Mouse (Mus musculus) testis, adult 2 months (tissue): ENCODE measurements around the gene Mmd2. TPM values are rescaled to one million over a fixed set of nuclear protein-coding genes. Genes with fewer than 3 reads are reported as not detected.

Experiments
- H3K27ac ChIP-seq: fragments of 200-500 bp; 2 replicates; pipeline ENCODE4 v1.5.1; 2012; ENCODE audit warnings: low read depth, low read length; ENCODE audit not compliant: control insufficient read depth, insufficient read depth
- H3K27me3 ChIP-seq: fragments of 200-500 bp; 2 replicates; pipeline ENCODE4 v1.6.1; 2012; ENCODE audit warnings: mild to moderate bottlenecking, low read length, moderate library complexity; ENCODE audit not compliant: control insufficient read depth, insufficient read depth
- H3K36me3 ChIP-seq: fragments of 200-500 bp; 2 replicates; pipeline ENCODE4 v1.6.1; 2012; ENCODE audit warnings: mild to moderate bottlenecking, low read length; ENCODE audit not compliant: control insufficient read depth, insufficient read depth
- H3K4me1 ChIP-seq: fragments of 200-500 bp; 2 replicates; pipeline ENCODE4 v1.6.1; 2012; ENCODE audit warnings: low read length; ENCODE audit not compliant: control insufficient read depth, insufficient read depth
- H3K4me3 ChIP-seq: fragments of 200-500 bp; 2 replicates; pipeline ENCODE4 v1.5.1; 2012; ENCODE audit warnings: low read depth, mild to moderate bottlenecking, low read length, moderate library complexity, mixed read lengths; ENCODE audit not compliant: control insufficient read depth
- CTCF ChIP-seq: fragments of 200-500 bp; IDR thresholded peaks from 2 replicates; pipeline ENCODE4 v1.5.1; 2012; ENCODE audit warnings: low read depth, mild to moderate bottlenecking, inconsistent platforms, low read length, moderate library complexity; ENCODE audit not compliant: control insufficient read depth, insufficient read depth, insufficient replicate concordance
- POLR2A ChIP-seq: fragments of 200-500 bp; IDR thresholded peaks from 2 replicates; pipeline ENCODE4 v1.6.1; 2012; ENCODE audit warnings: low read depth, mild to moderate bottlenecking, inconsistent platforms, low read length, moderate library complexity; ENCODE audit not compliant: control insufficient read depth
- polyA plus RNA-seq: library from polyadenylated mRNA; depleted of rRNA; stranded (reverse); fragments of >200 nt; gene quantifications from 2 replicates; pipeline ENCODE4 v1.2.3, GENCODE M21; 2012

Gene Mmd2
- polyA plus RNA-seq, 1 experiment = 25.6 TPM

- TF ChIP-seq CTCF (peak; percentile 92), POLR2A (no peak)
- no peak overlapping the region for H3K4me3 ChIP-seq
- H3K36me3 ChIP-seq = no peaks in the 10 kb centered on the region
These were observed 51.1 kb downstream of the Mmd2 start for GRCm38 (mm10) chr5:142557397-142558067.

DNA sequence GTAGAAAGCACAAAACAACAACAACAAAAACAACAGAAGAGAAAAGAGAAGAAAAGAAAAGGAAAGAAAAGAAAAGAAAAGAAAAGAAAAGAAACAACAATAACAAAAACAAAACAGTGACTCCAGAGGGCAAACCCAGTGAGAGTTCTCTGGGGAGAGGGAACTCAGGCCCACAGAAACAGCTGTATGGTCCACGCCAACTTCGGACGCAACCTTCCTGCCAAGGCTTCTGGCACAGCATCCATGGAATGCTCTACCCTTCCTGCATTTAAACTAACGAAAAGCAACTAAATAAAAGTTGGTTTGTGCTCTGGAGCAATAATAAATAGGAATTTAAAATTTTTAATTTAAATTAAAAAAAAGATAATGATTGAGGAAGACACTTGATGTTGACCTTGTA, 51.9 kb downstream of the Mmd2 start:
- no peaks in the 10 kb centered on the region for H3K4me1 ChIP-seq
- no peaks in the 10 kb centered on the region for H3K36me3 ChIP-seq
- no peak overlapping the region for H3K4me3 ChIP-seq
- TF ChIP-seq CTCF (no peak), POLR2A (no peak)
- no peak overlapping the region for H3K27ac ChIP-seq
- no peaks in the 10 kb centered on the region for H3K27me3 ChIP-seq

More at GRCm38 (mm10) chr5:142557397-142558067, 51.1 kb downstream of the Mmd2 start:
- no peaks in the 10 kb centered on the region for H3K27me3 ChIP-seq
- no peak overlapping the region for H3K27ac ChIP-seq
- H3K4me1 ChIP-seq = no peaks in the 10 kb centered on the region

DNA sequence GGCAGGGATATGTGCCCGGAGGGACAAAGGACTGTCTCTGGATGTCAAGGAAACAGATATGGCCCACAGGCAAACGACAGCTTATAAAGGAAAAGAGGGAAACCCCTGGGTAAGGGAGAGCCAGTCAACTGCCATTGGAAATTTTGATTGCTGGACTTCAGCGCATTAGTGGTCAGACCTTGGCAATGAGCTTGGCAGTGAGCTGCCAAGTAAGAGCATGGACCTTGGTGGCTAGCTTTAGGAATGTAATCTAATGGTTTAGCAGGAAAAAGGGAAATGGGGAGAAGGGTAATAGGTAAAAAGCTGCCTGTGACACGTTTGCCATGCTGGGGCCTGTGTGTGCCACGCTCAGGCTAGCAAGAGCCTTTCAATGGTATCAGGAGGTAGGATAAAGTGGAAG, 52.7 kb downstream of the Mmd2 start:
- Histone ChIP-seq H3K4me1 (no peaks in the 10 kb centered on the region), H3K27me3 (no peaks in the 10 kb centered on the region), H3K27ac (no peak overlapping the region), H3K36me3 (no peaks in the 10 kb centered on the region), H3K4me3 (no peak overlapping the region)
- no peak for TF ChIP-seq CTCF
- TF ChIP-seq POLR2A = no peak

- Histone ChIP-seq H3K36me3 (no peaks in the 10 kb centered on the region), H3K4me3 (peak within 1 kb of the TSS; percentile 96), H3K27me3 (no peaks in the 10 kb centered on the region), H3K27ac (peak within 1 kb of the TSS; percentile 97), H3K4me1 (peaks cover 16% of the 10 kb centered on the region)
- TF ChIP-seq POLR2A = peak; percentile 79
- peak; percentile 95 for TF ChIP-seq CTCF
These were observed 57.6 kb downstream of the Mmd2 start, which contains the start of gene Radil for GRCm38 (mm10) chr5:142550706-142551652. TSS of gene Radil (minus strand) at chr5:142551098.

GRCm38 (mm10) chr5:142549961-142550705, 58.5 kb downstream of the Mmd2 start:
- Histone ChIP-seq H3K27ac (peak overlapping the region; percentile 97), H3K27me3 (no peaks in the 10 kb centered on the region), H3K36me3 (no peaks in the 10 kb centered on the region), H3K4me1 (peaks cover 16% of the 10 kb centered on the region), H3K4me3 (peak overlapping the region; percentile 96)
- no peak for TF ChIP-seq CTCF
- TF ChIP-seq POLR2A = no peak

DNA sequence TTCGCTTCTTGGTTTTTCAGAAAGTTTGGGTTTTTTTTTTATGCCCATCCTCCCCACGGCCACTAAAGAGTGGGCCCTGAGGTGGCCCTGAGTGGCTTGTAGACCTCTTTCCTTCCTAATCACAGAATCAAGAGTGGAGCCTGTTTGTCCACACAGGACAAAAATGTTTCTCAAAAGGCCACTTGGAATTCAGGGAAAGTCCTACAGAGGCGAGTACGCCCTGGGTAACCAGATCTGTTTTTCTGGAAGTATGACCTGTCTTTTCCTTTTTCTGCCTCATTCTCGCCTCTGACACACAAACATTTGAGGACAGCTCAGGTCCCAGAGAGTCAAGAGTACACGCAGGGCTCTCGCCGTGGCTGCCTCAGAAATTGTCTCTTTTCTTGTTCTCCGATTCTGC, 59.2 kb downstream of the Mmd2 start:
- Histone ChIP-seq H3K27ac (peak overlapping the region; percentile 58), H3K4me1 (peaks cover 16% of the 10 kb centered on the region), H3K4me3 (peak overlapping the region; percentile 96), H3K36me3 (no peaks in the 10 kb centered on the region), H3K27me3 (no peaks in the 10 kb centered on the region)
- TF ChIP-seq CTCF (no peak), POLR2A (no peak)
